Mouse (Mus musculus): ENCODE measurements around the gene Ccdc12. TPM values are rescaled to one million over a fixed set of nuclear protein-coding genes. Genes with fewer than 3 reads are reported as not detected.

Gene Ccdc12
- total RNA-seq, 2 experiments from 2014 or later: 57.0 to 57.9 TPM

DNA sequence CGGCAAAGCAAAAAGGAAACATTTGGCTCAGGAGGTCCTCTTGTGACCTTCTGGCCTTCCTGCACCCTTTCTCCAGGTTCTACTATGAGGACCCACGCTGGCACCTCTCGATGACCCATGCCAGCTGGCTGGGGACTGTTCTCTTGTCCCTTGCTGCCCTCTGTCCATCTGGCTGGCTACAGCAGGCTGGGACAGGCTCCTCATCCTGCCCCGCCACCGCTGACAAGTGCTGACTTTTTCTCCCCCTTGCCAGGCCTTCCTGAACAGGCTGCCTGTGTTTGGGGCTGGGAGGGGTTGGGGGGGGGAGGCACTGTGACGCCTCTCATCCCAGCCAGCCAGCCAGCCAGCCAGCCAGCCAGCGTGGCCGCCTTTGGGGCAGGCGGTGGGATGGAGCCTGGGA is 80.1 kb downstream of the Ccdc12 start:
- no peak for DNase-seq (ENCODE audit: low spot score in 2 of 2)

DNA sequence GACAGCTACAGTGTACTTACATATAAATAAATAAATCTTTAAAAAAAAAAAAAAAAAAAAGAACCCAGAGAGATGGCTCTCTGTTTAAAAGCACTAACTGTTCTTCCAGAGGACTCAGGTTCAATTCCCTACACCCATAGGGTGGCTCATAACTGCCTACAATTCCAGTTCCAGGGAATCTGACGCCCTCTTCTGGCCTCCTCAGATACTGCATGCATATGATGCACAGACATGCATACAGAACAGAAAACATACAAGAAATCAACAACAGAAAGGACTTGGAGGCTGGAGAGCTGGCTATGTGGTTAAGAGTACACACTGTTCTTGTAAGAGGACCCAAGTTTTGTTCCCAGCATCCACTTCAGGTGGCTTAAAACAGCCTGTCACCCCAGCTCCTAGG is 81.8 kb downstream of the Ccdc12 start:
- DNase-seq (ENCODE audit: low spot score in 2 of 2): no peak

DNA sequence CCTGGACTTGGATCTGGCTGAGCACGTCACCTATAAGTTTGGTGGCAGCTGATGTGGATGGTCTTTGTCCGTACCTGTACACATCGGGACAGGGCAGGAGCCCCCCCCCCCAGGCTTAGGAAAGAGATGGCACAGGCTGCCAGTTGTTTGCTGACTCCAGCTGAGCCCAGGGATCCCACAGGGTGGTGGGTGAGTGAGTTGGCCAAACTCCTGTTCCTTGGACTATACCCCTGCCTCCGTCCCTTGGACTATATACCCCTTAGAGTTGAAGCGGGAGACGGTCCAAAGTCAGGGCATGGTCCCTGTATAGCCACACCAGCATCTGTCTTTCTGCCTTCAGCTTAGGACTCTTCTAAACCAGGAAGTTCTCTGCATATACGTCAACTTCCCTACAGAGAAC is 83.7 kb downstream of the Ccdc12 start:
- DNase-seq (ENCODE audit: low spot score in 2 of 2): no peak

DNA sequence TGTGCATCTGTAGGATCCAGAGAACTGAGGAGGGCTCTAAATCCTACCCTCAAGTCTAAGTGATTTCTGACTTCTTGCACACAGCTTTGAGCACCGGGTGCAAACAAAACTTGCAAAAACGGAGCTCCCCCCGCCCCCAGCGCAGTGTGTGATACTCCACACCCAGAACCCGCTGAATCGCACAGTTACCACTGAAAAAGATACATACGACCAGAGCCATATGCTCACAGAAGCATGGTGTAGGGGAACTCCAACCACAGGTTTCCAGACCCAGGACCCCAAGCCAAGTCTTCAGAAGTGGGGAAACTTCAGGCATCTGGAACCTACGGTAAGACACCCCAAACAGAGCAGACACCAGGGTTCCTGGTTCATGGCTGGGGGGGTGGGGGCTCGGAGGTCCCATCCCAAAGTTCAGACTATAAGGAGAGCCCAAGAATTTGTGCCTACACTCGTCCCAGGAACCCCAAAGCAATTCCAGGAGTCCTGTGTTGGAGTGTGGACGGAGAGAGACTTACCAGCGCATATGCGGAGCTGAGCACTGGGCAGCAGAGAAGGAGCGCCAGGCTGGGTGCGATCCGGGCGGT is 85.5 kb downstream of the Ccdc12 start, which contains the start of gene Myl3:
Gene Myl3, plus strand, starts transcription at position 151 of the 584 bp plus-strand sequence.
- no peak for DNase-seq (ENCODE audit: low spot score in 2 of 2)

DNA sequence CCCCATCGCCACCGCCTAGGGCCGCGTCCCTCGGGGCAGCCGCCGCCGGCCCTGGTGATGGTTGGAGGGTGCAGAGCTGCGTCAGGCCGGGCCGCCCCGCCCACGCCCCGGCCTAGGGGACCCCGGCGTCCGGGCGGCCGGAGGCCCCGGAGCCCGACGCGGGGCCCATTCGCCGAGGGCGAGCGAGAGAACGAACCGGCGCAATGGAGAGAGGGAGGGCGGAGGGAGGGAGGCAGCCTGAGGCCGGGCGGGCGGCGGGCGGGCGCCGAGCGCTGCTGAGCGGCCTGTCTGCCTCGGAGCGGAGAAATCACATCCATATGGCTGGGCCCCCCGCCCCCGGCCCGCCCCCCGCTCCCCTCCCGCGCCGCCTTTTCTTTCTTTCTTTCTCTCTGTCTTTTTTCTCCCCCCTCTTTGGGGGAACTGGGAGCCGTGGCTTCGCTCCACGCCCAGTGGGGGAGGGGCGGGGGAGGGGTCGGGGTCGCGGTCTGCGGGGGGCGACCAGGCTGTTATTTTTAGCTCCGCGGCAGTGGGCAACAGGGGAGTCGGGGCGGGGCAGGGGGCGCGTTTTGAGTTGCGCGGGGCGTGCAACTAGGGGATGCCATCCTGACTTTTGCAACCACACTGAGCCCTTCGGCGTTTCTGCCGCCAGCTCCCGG is 86.1 kb downstream of the Ccdc12 start:
- peak in 1 of 2 experiments; percentile 39 for DNase-seq (ENCODE audit: low spot score in 2 of 2)

DNA sequence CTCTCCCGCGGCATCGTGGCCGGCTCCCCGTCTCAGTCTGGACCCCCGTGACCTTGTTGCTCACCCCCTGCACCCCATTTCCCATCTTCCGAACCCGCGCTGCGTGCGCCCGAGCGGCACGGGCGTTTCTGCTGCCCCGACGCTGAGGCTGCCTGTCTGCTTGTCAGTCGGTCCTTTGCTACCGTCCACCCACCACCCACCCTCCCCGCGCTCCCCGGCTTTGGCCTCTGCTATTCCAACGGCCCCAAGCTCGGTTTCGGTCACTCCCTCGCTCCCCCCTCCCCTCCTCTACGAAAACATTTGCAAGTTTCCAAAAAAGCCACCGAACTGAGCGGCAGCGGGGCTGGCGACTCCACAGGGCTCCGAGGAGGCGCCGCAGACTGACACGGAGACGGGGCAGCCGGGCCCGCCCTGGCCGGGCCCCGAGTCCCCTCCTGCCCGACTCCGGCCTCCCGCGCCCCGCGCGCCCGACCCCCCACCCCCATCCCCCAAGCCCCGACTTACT is 86.7 kb downstream of the Ccdc12 start:
- peak in 1 of 2 experiments; percentile 57 for DNase-seq (ENCODE audit: low spot score in 2 of 2)

DNA sequence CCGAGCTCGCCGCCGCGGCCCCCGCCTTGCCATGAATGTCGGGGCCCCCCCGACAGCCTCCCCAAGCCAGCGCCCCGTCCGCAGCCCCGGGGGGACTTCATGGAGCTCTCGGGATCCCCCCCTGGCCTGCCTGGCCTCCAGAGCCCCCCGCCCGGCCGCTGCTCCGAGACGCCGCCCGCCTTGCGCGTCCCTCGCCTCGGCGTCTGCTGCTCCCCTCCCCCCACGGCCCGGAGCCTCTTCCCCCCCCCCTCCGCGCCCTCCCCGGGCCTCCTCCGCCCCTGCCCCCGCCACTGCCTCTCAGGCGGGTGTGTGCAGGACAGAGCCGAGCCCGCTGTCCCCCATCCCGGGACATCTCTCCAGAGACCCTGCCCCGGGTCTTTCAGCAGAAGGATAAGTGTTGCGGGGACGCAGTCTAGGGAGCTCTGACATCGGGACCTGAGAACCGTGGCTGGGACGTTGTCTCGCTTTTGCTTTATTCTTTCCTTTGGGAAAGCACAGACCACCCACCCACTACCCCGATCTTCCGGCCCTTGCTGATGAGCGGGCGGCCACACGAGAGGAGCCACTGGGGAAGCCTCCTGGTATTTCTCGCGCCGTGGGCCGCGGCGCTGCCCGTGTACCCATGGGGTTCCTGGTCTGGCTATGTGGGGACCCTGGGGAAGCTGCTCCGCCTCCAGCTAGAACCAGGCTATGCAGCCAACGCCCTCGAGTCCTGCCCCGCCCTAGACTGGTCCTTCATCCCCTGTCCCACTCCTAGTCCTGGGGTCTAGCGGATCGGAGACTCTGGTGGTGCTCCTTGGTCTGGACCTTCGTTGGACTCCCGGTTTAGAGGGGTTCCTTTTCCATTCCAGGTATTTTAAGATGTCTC is 87.4 kb downstream of the Ccdc12 start:
- peak; percentile 44 to 62 for DNase-seq (ENCODE audit: low spot score in 2 of 2)

DNA sequence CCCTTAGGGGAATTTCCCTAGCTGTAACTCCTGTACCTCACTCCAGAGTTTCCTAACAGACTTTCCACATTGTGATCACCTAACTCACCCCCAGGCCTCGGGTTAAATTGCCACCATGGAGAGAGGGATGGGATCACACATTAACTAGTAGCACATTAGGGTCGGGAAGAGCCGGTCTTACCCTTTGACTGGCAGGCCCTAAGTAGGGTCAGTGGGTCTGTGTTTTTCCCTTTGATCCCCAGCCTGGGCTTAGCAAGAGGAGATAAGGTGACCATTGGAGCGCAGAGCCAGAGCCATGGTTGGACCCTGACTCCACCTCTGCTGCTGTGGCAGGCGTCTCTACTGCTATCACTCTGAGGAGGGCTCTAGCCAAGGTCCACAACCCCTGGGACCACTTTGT is 89.4 kb downstream of the Ccdc12 start:
- no peak for DNase-seq (ENCODE audit: low spot score in 2 of 2)

DNA sequence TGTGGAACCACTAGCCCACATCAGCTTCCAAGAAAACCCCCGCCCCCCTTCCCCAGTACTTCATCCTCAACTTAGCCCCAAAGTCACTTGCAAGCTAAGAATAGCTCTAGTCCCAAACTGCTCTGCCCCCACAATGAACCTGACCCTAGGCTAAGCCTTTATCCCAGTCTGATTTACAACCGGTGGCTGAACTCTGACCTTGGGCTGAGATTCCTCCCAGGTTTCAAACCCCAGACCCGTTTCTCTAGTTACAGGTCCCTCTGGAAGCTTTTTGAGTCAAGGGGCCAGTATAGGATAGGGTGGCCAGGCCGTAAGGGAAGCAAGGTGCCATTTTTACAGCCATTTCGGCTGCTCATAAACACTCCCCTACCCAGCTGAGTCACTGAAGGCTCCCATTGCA is 89.9 kb downstream of the Ccdc12 start:
- no peak for DNase-seq (ENCODE audit: low spot score in 2 of 2)

DNA sequence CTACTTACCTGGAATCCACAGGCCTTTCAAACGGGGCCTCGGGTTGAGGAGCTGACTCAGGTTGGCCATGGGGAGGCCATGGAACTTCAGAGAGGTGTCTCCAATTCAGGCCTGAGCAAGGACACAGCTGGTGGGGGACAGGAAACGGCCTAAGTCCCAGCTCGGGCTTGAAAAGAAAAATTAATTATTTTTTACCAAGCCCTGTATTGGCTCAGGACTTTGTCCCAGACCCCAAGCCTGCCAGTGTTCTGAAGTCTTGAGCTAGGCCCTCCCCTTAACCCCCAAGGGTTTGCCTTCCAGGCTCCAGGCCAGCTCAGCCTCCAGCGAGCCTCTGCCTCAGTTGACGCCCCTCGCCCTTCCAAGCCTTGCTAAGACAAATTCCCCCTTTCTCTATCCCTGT is 90.7 kb downstream of the Ccdc12 start, which contains the start of gene Pth1r:
Gene Pth1r, minus strand, starts transcription at position 185 of the 400 bp plus-strand sequence.
- no peak for DNase-seq (ENCODE audit: low spot score in 2 of 2)

DNA sequence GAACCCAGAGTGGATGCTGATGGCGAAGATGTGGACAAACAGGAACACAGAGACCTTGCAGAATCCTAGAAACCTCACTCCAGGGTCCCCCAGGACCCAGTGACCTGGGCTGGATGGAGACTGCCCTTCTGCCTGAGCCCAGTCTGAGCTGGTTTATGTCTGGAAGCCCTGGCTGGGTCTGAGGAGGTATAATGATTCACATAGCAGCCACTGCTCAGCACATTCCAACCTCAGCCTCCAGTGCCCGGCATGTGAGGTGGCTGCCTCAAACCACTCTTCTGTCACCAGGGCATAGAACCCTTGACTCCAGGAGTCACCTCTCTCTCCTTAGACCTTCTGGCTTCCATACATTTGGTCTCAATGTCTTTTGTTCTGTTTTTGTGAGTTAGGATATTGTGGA is 92.1 kb downstream of the Ccdc12 start:
- no peak for DNase-seq (ENCODE audit: low spot score in 2 of 2)

DNA sequence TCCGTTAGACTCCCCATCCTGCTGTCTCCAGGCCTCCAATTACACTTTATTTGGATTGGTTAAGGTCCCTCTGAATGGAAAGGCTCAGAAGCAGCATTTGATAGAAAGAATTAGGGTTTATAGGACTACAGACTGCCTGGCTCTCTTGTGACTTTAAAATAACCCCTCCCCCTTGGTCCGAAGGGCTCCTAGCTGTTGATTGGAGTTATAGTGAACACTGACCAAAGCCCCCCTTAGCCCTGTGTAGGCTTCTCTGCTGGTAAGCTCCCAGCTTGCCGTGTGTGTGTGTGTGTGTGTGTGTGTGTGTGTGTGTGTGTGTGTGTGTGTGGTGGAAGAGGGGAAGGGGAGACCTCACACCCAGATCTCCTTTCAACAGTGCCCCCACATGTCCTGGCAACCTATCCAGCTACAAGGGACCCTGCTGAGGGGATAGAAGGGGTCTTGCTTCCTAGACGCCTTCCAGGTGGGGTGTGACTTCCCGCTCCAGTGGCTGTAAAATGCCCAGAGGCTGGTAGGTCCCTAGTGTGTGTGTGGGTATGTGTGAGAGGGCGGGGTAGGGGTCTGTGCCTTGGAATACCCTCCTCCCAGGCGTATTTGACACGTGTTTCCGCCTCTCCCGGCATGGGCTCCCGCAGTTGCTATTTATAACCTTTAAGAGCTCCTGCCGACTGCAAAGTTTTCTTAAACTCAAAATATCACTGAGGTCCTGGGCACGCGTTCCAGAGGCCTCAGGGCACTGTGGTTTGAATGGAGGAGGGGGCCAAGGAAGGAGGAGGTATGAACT is 94.3 kb downstream of the Ccdc12 start:
- DNase-seq (ENCODE audit: low spot score in 2 of 2): no peak

DNA sequence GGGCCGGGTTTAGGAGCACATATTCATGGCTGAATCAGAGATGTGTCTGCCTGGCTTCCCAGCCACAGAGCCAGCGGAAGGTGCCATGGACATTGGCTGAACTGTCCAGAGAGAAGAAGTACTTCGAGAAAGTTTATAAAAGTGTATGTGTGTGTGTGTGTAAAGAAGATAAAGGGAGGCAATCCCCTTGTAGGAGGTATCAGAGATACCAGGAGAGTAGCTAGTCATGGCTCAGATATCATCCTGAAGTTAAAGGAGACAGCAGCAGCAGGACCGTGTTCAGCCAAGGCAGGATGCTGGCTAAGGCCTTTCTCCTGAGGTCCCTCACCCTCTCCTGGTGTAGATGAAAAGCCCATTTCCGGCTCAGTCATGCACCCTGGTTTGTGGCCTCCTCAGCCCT is 95.1 kb downstream of the Ccdc12 start:
- no peak for DNase-seq (ENCODE audit: low spot score in 2 of 2)

DNA sequence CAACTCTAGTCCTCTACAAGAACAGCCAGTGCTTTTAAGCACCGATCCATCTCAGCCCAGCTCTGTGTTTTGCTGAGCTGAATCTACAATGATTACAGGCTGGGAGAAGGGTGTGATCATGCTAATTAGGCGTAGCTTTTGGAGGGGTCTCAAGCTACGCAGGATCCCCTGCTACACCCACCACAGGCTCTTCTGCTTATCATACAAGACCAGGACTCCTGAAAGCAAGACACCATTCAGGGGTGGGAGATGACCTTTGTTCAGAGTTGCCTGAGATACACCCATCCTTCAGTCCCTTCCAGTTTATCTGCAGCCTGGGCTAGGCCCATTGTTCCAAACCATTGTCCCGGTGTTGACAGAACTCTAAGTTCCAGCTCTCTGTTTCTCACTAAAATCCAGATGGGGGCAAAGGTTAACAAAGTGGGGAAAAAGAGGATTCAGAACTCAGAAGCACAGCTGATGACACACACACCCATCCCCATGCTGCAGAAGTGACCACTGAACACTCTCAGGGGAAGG is 96.7 kb downstream of the Ccdc12 start:
- no peak for DNase-seq (ENCODE audit: low spot score in 2 of 2)

DNA sequence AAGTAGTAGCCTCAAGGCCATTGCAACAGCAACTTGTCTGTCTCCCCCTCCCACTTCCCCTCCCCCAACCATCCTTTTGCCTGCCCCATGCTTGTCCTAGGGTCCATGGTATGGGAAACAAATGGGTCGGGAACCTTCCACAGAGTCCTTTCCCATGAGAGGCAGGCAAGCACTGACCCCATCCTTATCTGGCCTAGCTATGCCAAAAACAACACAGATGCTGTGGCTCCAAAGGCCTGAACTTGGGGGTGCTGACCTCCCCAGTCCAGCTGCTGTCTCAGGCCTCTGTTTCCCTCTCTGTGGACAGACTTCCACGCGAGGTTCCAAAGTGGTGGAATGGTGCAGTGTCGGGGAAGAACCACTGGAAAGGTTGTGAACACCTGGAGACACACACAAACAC is 97.5 kb downstream of the Ccdc12 start:
- DNase-seq (ENCODE audit: low spot score in 2 of 2): no peak

DNA sequence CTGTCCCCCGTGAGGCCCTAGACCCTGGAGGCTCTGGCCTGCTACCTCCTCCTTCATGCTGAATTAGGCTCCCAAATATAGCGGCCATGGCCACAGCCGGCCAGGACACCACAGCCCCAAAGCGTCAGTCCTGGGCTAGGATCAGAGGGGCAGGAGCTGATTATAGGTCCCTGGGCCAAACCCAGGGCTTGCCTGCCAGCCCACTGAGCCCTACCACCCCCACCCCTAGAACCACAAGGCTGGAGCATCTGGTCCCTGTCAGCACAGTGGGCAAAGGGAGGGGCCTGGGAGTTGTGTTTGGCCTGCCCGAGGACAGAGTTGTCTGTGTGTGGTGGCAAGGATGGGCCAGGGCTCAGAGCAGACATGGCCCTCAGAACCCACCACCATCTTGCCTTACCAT is 101.5 kb downstream of the Ccdc12 start:
- DNase-seq (ENCODE audit: low spot score in 2 of 2): no peak

DNA sequence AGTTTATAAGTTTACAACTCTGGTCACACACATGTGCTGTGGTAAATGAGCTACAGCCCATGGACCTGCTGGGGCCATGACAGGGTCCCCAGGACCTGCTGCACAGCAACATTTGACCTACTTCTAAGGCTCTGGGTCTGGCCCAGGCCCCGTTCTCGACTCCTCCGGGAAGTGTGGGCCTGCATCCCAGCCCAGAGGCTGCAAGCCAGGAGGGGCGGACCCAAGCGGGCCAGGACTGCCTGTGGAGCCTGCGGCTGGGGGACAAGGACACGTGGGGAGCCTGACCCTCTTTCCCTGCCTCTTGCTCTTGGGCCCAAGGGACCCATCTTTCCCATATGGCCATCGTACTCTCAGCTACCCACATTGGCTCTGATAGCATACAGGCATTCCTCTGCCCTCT is 102.3 kb downstream of the Ccdc12 start:
- DNase-seq (ENCODE audit: low spot score in 2 of 2): peak; percentile 81 to 88

DNA sequence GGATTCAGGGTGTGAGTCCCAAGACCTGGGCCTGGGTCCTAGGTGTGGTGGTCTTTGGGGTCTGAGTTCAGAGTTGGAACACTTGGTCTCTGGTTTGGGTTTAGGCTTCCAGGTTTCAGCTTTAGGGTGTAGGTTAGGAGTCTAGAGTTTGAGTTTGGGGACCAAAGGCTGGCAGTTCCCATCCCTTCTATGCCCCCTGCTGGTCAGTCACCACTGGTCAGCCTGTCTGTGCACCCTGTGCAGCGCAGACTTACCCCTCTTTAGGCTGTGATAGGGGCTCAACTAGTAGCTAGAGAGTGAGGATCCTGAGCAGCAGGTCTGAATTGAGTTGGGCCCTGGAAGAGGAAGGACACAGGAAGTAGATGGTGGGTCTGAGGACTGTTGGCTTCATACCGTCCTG is 103.0 kb downstream of the Ccdc12 start:
- peak in 1 of 2 experiments; percentile 58 for DNase-seq (ENCODE audit: low spot score in 2 of 2)

DNA sequence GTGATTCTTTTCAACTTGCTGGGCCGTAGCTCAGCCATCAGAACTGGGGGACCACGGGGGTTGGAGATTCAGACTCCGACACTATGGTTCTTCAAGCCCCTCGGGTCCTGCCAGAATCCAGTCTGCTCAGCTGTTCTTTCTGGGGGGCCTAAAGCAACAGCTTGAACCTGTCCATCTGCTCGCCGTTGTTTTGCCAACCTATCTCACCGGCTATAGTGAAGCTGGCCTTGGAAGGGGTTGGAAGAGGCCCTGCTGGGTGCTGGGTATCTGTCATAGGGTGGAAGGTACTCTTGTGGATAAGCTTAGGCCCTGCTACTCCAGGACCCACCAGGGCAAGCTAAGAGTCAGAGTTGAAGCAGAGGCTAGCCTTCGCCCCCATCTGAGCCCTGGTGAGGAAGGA is 104.6 kb downstream of the Ccdc12 start:
- no peak for DNase-seq (ENCODE audit: low spot score in 2 of 2)

Data from gastrocnemius, postnatal 4 days (tissue).